Mouse (Mus musculus): ENCODE measurements around the gene Pdgfa. TPM values are rescaled to one million over a fixed set of nuclear protein-coding genes. Genes with fewer than 3 reads are reported as not detected.

The Pdgfa gene
- polyA plus RNA-seq, 1 experiment = 56.4 TPM

GRCm38 (mm10) chr5:138973480-138973879, 23.7 kb downstream of the Pdgfa start:
- TF ChIP-seq USF1 (IDR thresholded peaks at IDR 0.05; ENCODE audit: low read depth) (no peak), MYOG (IDR thresholded peaks at IDR 0.05; ENCODE audit: control insufficient read depth, extremely low read depth, insufficient read length) (no peak), MAX (IDR thresholded peaks at IDR 0.05) (no peak), MYOD1 (IDR thresholded peaks at IDR 0.05; ENCODE audit: control insufficient read depth, insufficient read length, low read depth) (no peak), FOSL1 (IDR thresholded peaks at IDR 0.05; ENCODE audit: insufficient read depth, low read length, poor library complexity, severe bottlenecking) (no peak), CTCF (IDR thresholded peaks at IDR 0.05; ENCODE audit: control insufficient read depth, insufficient read depth, insufficient read length) (no peak), CEBPB (IDR thresholded peaks at IDR 0.05; ENCODE audit: low read depth) (no peak)
- H3ac ChIP-seq (ENCODE audit: control insufficient read depth, insufficient read length, low read depth) = no peak overlapping the region

DNA sequence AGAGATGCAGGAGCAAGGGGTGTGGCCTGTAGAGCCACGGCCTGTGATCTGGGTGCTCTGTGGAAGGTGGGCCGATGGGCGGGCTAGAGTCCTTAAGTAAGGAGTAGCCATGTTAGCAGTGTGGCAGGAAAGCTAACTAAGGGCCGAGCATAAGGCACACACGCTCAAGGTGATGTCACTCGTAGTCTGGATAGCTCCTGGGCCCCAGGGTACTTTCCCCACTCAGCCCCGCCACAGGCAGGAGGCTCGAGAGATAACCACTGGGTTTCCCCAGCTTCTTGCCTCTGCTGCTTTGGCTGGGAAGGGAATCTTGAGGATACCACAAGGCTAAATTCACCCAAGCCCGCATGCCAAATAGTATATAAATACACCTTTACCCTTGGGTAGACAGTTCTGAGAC, 25.8 kb downstream of the Pdgfa start:
- no peaks in the 10 kb centered on the region for H3K79me2 ChIP-seq (ENCODE audit: control insufficient read depth, insufficient read depth)
- H3ac ChIP-seq (ENCODE audit: control insufficient read depth, insufficient read length, low read depth) = no peak overlapping the region
- H3K79me3 ChIP-seq (ENCODE audit: low read depth) = no peaks in the 10 kb centered on the region
- H3K4me3 ChIP-seq (ENCODE audit: insufficient read depth, poor library complexity, severe bottlenecking) = no peak overlapping the region
- TF ChIP-seq CEBPB (IDR thresholded peaks at IDR 0.05; ENCODE audit: low read depth) = no peak
- H3K27me3 ChIP-seq (ENCODE audit: control insufficient read depth, insufficient read depth, insufficient read length) = no peaks in the 10 kb centered on the region
- peaks cover 26% of the 10 kb centered on the region for H3K36me3 ChIP-seq (ENCODE audit: control insufficient read depth, insufficient read depth)

More at GRCm38 (mm10) chr5:138973480-138973879, 23.7 kb downstream of the Pdgfa start:
- Histone ChIP-seq H3K36me3 (ENCODE audit: control insufficient read depth, insufficient read depth) (peaks cover 42% of the 10 kb centered on the region), H3K4me3 (ENCODE audit: insufficient read depth, poor library complexity, severe bottlenecking) (no peak overlapping the region), H3K79me3 (ENCODE audit: low read depth) (peaks cover 2% of the 10 kb centered on the region), H3K27me3 (ENCODE audit: control insufficient read depth, insufficient read depth, insufficient read length) (no peaks in the 10 kb centered on the region), H3K79me2 (ENCODE audit: control insufficient read depth, insufficient read depth) (no peaks in the 10 kb centered on the region)

DNA sequence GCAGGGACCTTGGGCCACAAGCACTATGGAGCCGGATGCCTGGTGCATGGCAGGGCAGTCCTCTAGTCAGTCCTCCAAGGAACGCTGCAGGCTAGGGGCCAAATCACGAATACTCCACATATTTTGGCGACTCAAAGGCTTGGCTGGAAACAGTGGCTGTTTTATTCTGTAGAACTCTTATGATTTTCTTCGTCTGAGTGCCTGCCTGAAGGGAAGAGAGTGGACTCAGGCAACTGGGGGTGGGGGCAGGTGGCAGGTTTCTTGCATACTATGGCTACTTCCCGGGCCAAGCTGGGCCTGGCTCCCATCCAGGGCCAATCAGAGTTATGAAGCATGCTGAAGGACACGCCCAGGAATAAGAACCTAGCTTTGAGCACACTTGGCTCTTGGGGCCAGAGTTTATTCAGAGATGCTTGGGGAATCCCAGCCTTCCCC, 27.1 kb downstream of the Pdgfa start:
- H3K79me3 ChIP-seq (ENCODE audit: low read depth) = no peaks in the 10 kb centered on the region
- no peak overlapping the region for H3K4me3 ChIP-seq (ENCODE audit: insufficient read depth, poor library complexity, severe bottlenecking)
- peaks cover 14% of the 10 kb centered on the region for H3K36me3 ChIP-seq (ENCODE audit: control insufficient read depth, insufficient read depth)
- TF ChIP-seq USF1 (IDR thresholded peaks at IDR 0.05; ENCODE audit: low read depth) = no peak
- TF ChIP-seq MYOG (IDR thresholded peaks at IDR 0.05; ENCODE audit: control insufficient read depth, extremely low read depth, insufficient read length) = no peak
- TF ChIP-seq CTCF (IDR thresholded peaks at IDR 0.05; ENCODE audit: control insufficient read depth, insufficient read depth, insufficient read length) = no peak
- TF ChIP-seq FOSL1 (IDR thresholded peaks at IDR 0.05; ENCODE audit: insufficient read depth, low read length, poor library complexity, severe bottlenecking) = no peak
- no peak for TF ChIP-seq CEBPB (IDR thresholded peaks at IDR 0.05; ENCODE audit: low read depth)
- TF ChIP-seq MYOD1 (IDR thresholded peaks at IDR 0.05; ENCODE audit: control insufficient read depth, insufficient read length, low read depth) = no peak
- no peak for TF ChIP-seq MAX (IDR thresholded peaks at IDR 0.05)
- H3ac ChIP-seq (ENCODE audit: control insufficient read depth, insufficient read length, low read depth) = no peak overlapping the region
- no peaks in the 10 kb centered on the region for H3K79me2 ChIP-seq (ENCODE audit: control insufficient read depth, insufficient read depth)
- H3K27me3 ChIP-seq (ENCODE audit: control insufficient read depth, insufficient read depth, insufficient read length) = no peaks in the 10 kb centered on the region

DNA sequence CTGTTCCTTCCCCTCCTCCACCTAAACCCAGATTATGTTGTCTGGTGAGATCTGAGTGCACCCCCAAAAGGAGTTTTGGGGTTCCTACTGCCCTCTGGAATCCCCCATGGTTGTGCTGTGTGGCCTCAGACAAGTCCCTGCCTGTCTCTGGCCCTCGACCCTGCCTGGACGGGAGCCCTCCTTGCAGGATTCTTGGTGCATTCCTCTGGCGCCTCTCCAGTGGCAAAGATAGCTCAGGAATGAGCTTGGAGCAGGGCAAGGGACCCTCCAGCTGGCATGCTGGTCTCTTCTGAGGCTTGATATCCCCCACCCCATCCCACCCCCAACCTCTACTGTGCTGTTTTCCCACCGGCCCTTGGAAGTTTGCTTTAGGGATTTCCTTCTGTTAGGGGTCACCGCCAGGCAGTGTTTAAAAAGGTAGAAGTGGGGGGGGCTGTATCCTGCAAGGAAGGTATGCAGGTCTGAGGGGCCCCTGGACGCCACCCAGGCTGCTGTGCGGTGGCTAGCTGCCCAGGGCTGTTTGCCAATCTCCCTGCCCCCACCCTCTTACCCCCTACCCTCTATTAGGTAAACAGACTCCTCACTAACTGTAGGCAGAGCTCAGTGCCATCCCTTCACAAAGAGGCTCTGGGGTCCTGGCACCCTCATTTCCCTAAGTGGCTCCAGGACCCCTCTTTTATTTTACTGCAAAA, 31.0 kb downstream of the Pdgfa start:
- H3K4me3 ChIP-seq (ENCODE audit: insufficient read depth, poor library complexity, severe bottlenecking) = no peak overlapping the region
- no peaks in the 10 kb centered on the region for H3K36me3 ChIP-seq (ENCODE audit: control insufficient read depth, insufficient read depth)
- H3ac ChIP-seq (ENCODE audit: control insufficient read depth, insufficient read length, low read depth) = no peak overlapping the region
- H3K79me2 ChIP-seq (ENCODE audit: control insufficient read depth, insufficient read depth) = no peaks in the 10 kb centered on the region
- no peaks in the 10 kb centered on the region for H3K79me3 ChIP-seq (ENCODE audit: low read depth)
- no peak for TF ChIP-seq USF1 (IDR thresholded peaks at IDR 0.05; ENCODE audit: low read depth)
- TF ChIP-seq FOSL1 (IDR thresholded peaks at IDR 0.05; ENCODE audit: insufficient read depth, low read length, poor library complexity, severe bottlenecking) = no peak
- no peaks in the 10 kb centered on the region for H3K27me3 ChIP-seq (ENCODE audit: control insufficient read depth, insufficient read depth, insufficient read length)

- H3K79me3 ChIP-seq (ENCODE audit: low read depth) = no peaks in the 10 kb centered on the region
- TF ChIP-seq MAX (IDR thresholded peaks at IDR 0.05) (no peak), CTCF (IDR thresholded peaks at IDR 0.05; ENCODE audit: control insufficient read depth, insufficient read depth, insufficient read length) (no peak), MYOG (IDR thresholded peaks at IDR 0.05; ENCODE audit: control insufficient read depth, extremely low read depth, insufficient read length) (no peak)
- H3K27me3 ChIP-seq (ENCODE audit: control insufficient read depth, insufficient read depth, insufficient read length) = no peaks in the 10 kb centered on the region
- no peak overlapping the region for H3ac ChIP-seq (ENCODE audit: control insufficient read depth, insufficient read length, low read depth)
- H3K36me3 ChIP-seq (ENCODE audit: control insufficient read depth, insufficient read depth) = no peaks in the 10 kb centered on the region
- H3K79me2 ChIP-seq (ENCODE audit: control insufficient read depth, insufficient read depth) = no peaks in the 10 kb centered on the region
- H3K4me3 ChIP-seq (ENCODE audit: insufficient read depth, poor library complexity, severe bottlenecking) = no peak overlapping the region
These were observed 31.6 kb downstream of the Pdgfa start for GRCm38 (mm10) chr5:138965590-138965989.

DNA sequence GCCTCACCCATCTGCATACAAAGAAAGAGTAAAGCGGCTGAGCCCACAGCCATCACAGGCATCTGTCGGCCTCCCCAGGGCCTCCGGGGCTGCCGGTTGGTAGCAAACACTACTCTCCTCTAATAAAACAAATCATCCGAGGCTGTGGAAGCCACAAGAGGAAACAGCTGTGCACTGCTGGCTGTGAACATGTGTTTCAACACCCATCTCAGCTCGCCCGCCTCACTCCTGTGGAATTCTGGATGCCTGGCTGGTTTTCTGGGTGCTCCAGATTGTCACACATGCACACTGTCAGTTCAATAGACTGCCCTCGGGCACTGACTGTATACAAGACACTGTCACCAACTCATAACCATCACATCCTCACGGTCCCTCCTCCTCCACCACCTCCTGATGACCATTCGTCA, 40.7 kb downstream of the Pdgfa start:
- H3K79me2 ChIP-seq (ENCODE audit: control insufficient read depth, insufficient read depth) = no peaks in the 10 kb centered on the region
- H3K79me3 ChIP-seq (ENCODE audit: low read depth) = no peaks in the 10 kb centered on the region
- H3K27me3 ChIP-seq (ENCODE audit: control insufficient read depth, insufficient read depth, insufficient read length) = no peaks in the 10 kb centered on the region
- TF ChIP-seq MYOG (IDR thresholded peaks at IDR 0.05; ENCODE audit: control insufficient read depth, extremely low read depth, insufficient read length) (no peak), MAX (IDR thresholded peaks at IDR 0.05) (no peak), FOSL1 (IDR thresholded peaks at IDR 0.05; ENCODE audit: insufficient read depth, low read length, poor library complexity, severe bottlenecking) (no peak), MYOD1 (IDR thresholded peaks at IDR 0.05; ENCODE audit: control insufficient read depth, insufficient read length, low read depth) (peak; percentile 56), USF1 (IDR thresholded peaks at IDR 0.05; ENCODE audit: low read depth) (no peak), CTCF (IDR thresholded peaks at IDR 0.05; ENCODE audit: control insufficient read depth, insufficient read depth, insufficient read length) (no peak), CEBPB (IDR thresholded peaks at IDR 0.05; ENCODE audit: low read depth) (no peak)
- H3ac ChIP-seq (ENCODE audit: control insufficient read depth, insufficient read length, low read depth) = no peak overlapping the region
- H3K36me3 ChIP-seq (ENCODE audit: control insufficient read depth, insufficient read depth) = no peaks in the 10 kb centered on the region
- no peak overlapping the region for H3K4me3 ChIP-seq (ENCODE audit: insufficient read depth, poor library complexity, severe bottlenecking)

Data from C2C12 (cell line).